Mouse (Mus musculus) kidney, postnatal 10 days (tissue): ENCODE measurements around the gene Galnt4.
A peak's percentile ranks its signal among the peaks of the same experiment; 100 is the strongest.

Experiments used
- DNase-seq: peaks from one replicate; pipeline ENCODE4 v3.0.0; 2021; ENCODE audit warnings: mixed read lengths

Galnt4 gene

GRCm38 (mm10) chr10:99115471-99116236 is 7.7 kb downstream of the Galnt4 start:
- DNase-seq: no peak

GRCm38 (mm10) chr10:99116237-99116632 is 8.3 kb downstream of the Galnt4 start:
- no peak for DNase-seq

GRCm38 (mm10) chr10:99116650-99117615 is 9.0 kb downstream of the Galnt4 start:
- no peak for DNase-seq

DNA sequence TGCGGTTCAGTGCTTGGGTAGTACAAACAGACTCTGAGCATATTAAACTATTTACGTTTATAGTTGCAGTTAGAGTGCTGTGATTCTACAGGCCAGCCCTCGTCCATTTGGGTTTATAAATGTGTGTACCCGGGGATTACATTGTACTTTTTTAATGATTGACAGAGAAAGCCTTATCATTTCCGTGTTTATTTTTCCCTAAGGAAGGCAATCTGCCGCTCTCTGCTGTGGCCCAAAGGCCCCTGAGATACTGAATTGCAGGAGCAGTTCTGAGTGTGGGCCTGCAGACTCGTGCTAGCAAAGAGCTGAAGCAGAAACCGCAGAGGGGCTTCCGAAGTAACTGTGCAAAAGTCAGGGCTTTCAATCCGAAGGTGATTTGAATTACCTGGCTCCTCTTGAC is 9.9 kb downstream of the Galnt4 start:
- no peak for DNase-seq

DNA sequence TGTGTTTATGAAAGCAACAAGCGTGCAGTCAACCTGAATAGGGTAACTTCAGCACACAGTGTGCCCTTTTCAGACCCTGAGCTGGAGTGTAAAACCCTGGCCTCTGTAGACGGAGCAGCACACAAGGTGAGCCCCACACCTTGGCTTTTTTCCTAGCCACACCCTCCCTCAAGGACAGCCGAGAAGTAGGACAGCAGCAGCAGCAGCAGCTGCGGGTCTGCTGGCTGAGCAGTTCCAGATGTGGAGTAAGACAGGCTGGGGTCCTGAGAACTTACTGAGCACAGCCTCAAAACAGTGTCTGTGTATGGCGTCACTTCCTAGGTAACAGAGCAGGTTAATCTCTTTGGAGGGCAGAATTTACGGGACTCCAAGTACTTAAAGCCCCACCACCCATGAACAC is 10.7 kb downstream of the Galnt4 start:
- no peak for DNase-seq

- DNase-seq: no peak
These were observed 11.5 kb downstream of the Galnt4 start for GRCm38 (mm10) chr10:99119471-99119870.

DNA sequence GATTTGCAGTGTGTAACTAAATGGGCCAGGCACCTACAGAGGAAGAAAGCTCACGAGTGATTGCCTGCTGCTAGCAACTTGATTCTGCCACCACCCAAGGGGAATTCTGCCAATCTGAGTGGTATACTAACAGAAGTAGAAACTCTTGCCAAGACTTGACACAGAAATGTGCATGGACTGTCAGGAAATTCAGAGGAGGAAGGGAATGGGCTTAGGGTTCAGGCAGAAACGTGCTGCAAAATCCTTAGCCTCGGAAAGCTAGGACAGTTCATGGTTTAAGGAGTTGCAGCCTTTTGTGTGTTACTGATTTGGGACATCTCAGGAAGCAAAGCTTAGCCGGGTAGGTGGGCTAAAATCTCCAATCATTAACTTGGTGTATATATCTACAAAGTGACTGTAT is 18.3 kb downstream of the Galnt4 start, which contains the start of gene Phxr2:
Gene Phxr2, minus strand, starts transcription at position 101 of the 400 bp plus-strand sequence.
- DNase-seq: no peak

DNA sequence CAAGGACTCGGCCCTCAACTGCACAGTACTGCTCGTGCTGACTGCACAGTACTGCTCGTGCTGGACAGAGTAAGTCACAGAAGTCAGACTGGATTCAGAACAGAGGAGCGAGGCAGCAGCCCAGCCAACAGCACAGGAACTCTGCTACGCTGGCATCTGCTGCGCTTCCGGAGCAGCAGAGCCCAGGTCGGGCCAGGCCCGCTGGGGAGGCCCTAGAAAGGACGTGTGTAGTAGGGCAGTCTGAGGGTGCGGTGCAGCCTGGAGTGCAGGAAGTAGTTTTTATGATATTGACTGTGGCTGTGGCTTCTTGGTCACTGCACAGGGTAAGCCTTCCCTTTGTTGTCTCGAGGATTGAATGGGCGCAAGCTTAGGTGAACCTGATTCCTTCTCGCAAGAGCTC is 19.0 kb downstream of the Galnt4 start:
- DNase-seq: no peak

- DNase-seq: no peak
These were observed 19.8 kb downstream of the Galnt4 start for GRCm38 (mm10) chr10:99127691-99128261.

GRCm38 (mm10) chr10:99130611-99131010 is 22.7 kb downstream of the Galnt4 start:
- DNase-seq: peak; percentile 41

- DNase-seq: no peak
These were observed 23.3 kb downstream of the Galnt4 start for GRCm38 (mm10) chr10:99131298-99131697.

DNA sequence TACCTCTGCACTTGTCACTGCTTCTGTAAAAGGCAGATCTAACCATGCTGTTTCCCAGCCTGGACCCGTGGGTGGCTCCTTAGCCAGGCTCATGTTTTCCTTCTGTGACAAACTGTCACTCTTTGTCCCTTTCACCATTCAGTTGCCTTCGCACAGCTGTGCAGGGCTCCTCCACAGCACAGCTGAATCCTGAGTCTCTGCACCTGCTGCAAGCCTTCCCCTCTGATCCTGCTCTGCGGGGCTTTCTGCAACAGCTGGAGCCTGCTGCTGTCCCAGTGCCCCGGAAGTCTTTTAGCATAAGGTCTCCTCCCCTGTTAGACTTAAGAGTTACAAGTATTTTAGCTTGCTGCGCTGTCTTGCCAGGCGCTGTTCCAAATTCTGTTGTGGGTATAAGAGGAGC is 24.2 kb downstream of the Galnt4 start:
- DNase-seq: peak; percentile 74

DNA sequence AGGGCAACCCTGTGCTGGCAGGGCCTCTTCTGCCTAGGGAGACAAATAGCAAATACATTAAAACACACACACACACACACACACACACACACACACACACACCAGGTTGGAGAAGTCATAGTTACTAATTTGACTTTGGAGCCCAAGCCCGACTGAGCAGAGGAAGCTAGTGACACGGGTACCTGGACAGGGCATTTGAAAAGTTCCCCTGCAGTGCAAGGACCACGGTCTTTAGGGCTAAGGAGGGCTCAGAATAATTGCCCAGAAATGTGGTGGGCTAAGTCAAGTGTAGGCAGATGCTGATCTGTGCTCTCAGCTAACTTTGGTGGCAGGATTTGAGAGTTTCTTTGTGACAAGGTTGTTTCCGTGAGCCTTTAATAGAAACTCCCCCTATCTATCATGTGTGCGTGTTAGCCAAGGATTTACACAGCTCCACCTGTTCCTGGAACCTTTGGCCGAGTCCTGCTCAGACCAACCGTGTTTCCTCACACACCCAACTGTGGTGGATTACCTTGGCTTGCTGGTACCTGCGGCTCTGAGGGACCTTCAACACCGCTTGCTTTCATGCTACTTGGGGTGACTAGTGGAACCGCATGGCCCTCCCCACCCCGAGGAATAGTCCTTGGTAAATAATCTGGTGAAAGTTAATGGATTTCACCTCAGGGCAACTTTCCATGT is 24.8 kb downstream of the Galnt4 start:
- DNase-seq: no peak

- no peak for DNase-seq
These were observed 25.4 kb downstream of the Galnt4 start for GRCm38 (mm10) chr10:99133321-99133875.

- DNase-seq: no peak
These were observed 28.4 kb downstream of the Galnt4 start for GRCm38 (mm10) chr10:99136337-99136736.

- DNase-seq: no peak
These were observed 37.7 kb downstream of the Galnt4 start for GRCm38 (mm10) chr10:99145611-99146010.

- DNase-seq: no peak
These were observed 38.6 kb downstream of the Galnt4 start for GRCm38 (mm10) chr10:99146596-99146995.

DNA sequence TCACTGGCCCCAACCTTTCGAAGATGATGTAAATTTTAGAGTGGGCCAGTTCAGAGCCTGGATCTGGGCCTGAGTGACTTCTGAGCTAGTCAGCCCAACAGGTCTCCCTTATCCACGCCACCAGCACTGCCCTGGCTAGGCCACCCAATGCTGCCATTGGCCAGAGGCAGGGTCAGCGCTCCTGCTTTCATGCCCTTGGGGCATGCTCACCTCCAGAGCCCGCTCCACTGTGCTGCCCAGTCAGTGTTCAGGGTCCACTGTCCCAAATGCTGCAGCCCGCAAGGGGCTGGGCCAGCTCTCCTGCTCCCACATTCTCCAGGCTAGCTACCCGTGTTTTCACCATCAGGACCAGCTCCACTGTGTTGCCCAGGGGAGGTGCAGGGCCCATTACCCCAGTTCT is 42.1 kb downstream of the Galnt4 start:
- DNase-seq: no peak

DNA sequence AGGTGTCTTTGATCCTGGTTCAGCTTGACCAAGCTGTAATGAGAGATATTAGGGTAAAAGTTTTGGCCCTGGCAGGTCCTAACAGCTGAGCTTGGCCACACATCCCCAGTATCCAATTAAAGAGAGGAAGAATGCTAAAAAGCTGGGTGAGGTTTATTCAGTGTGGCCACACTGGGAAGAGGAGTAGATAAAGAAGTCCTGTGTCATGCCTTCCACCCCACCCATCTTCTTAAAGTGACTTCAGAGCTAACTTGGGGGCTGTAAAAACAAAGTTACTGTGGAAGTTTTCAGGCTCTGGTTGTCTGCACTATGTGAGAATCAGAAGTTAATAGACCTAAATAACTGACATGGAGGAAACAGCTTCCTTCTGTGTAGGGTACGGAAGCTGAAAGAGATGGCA is 43.6 kb downstream of the Galnt4 start:
- no peak for DNase-seq

- DNase-seq: peak; percentile 63
These were observed 44.1 kb downstream of the Galnt4 start for GRCm38 (mm10) chr10:99152063-99152462.

- no peak for DNase-seq
These were observed 46.7 kb downstream of the Galnt4 start for GRCm38 (mm10) chr10:99154635-99155034.

- DNase-seq: no peak
These were observed 48.8 kb downstream of the Galnt4 start for GRCm38 (mm10) chr10:99156808-99157207.
